Mouse (Mus musculus) cerebellum, adult (tissue): ENCODE measurements around the gene Aanat.
"Not testable (repeated sequence)": the region's sequence is repeated elsewhere in the genome, so short reads cannot be mapped to it uniquely, and the experiment has no call there.

Experiments used
- ATAC-seq: cut with Nextera tagmentation; 2 replicates; pipeline ENCODE4 v1.9.2; 2017; ENCODE audit warnings: mild to moderate bottlenecking, moderate library complexity, mixed read lengths; ENCODE audit not compliant: insufficient number of reproducible peaks, low FRiP score, low TSS enrichment

Gene Aanat

GRCm38 (mm10) chr11:116603339-116603738, 17.1 kb downstream of the Aanat start:
- no peak for ATAC-seq

- ATAC-seq = no peak
These were observed 17.9 kb downstream of the Aanat start for GRCm38 (mm10) chr11:116604097-116604496.

DNA sequence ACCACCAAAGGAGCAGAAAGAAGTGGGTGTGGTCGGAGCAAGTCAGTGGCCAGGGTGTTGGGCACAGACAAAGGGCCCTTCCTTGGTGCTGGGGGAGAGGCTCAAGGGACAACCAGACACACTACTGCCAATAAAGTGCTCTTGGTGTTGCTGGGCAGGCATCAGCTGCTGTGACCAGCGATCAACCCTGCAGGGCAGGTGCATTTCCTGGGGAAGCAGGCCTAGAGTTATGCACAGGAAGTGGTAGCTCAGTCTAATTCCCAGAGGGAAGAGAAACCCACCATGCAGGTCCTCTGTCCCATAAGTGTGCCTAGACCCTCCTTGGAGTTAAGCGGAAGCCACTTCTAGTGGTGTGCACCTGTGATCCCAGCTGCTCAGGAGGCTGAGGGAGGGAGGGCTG, 21.5 kb downstream of the Aanat start:
- no peak for ATAC-seq

GRCm38 (mm10) chr11:116609965-116610630, 23.9 kb downstream of the Aanat start:
- ATAC-seq = peak; percentile 78; the same call in 1 of the 2 replicates

- ATAC-seq = not testable (repeated sequence)
These were observed 24.9 kb downstream of the Aanat start for GRCm38 (mm10) chr11:116611168-116611567.

DNA sequence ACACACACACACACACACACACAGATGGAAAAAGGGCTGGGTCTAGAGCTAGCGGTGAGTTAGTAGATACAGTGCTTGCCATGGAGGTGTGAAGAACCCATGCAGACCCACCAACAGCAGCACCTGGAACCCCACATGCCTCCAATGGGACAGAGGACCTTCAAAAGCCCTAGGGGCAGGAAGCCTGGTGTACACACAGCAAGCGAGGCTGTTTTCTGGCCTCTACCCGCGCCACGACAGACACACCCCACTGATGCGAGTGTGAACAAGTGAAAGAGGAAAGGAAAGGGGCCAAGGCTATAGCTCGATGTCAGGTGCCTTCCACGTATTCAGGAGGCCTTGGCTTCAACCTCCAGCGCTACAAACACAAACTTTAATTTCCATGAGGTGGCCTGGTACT, 25.7 kb downstream of the Aanat start:
- ATAC-seq = no peak

DNA sequence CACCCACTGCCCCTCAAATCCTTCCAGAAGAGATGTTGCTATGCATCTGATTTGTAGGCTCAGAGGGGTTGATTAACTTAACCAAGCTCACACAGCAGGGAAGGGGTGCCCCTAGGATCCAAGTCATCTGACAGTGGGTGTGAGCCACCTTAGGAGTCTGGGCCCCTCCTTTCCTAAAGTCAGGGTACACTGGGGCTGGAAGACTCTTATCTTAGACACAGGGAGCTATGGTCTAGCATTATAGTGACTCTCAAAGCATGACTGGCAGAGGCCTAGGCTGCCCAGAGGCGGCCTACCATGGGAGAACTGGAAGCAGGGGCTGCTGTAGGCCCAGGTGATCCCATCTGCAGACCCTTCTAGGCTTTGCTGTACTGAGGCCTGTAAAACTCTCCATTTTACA, 26.3 kb downstream of the Aanat start:
- ATAC-seq = no peak

DNA sequence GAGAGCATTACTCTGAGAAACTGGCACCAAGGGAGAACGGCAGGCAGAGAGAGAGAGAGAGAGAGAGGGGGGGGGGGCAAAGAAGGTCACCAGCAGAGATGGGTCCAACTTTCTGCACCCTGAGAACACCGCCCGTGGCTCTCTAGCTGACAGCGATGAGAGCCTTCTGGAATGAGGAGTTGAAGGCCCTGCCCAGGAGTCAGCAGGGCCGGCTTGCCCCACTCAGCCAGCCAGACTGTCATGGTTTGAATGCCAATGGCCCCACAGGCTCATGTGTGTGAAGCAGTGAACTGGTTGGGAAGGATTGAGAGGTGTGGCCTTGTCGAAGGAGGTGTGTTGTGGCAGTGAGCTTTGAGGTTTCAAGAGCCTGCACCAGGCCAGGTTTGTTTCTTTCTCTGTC, 27.0 kb downstream of the Aanat start:
- no peak for ATAC-seq

- no peak for ATAC-seq
These were observed 29.7 kb downstream of the Aanat start for GRCm38 (mm10) chr11:116615735-116616437.

DNA sequence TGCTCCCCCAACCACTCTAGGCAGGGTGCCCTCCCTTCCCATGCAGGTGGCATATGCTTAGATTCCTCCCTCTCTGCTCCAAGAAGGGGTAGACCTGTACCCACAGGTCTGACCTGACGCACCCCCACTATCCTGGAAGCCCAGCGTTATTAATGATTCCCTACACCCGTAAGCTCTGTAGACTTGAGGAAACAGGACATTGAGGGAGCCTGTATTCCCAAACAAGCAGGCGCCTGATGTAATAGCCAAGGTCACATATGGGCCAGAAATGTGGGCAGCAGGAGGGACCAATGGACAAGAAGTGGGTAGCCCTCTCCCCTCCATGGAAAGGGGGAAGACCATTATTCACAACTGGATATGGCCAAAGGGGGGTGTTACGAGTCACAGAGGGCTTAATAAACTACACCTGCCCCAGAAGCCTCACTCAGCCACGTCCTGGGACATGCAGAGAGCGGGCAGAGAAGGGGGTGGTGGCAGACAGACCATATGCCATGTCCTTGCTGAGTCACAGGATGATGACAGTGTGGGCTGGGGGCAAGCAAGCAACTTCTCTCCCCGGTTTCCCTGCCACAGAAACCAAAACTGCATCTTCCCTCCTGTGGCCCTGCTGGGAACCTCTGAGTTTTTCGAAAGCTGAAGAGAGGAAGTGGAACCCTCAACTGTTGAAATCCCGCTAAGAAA, 30.3 kb downstream of the Aanat start:
- ATAC-seq = no peak

- no peak for ATAC-seq
These were observed 31.4 kb downstream of the Aanat start for GRCm38 (mm10) chr11:116617641-116618040.

DNA sequence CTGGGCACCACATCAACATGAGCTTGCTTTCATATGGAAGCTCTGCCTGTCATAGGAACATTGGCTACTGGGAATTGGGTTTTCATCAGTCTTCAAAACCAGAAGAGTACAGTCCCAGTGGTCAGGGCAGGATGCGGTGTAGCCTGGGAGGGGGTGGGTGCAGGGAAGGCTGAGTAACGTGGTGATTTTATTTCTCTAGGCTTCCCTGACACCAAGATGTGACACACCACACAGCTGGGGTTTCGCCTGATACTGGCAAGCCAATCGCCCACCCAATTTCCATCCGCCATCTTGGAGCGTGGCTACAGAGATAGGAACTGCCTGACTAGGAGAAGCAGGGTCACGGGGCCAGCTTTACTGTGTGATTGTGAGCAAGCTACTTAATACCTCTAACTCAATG, 32.4 kb downstream of the Aanat start:
- no peak for ATAC-seq

GRCm38 (mm10) chr11:116619156-116619555, 32.9 kb downstream of the Aanat start:
- no peak for ATAC-seq

GRCm38 (mm10) chr11:116619561-116619960, 33.3 kb downstream of the Aanat start:
- no peak for ATAC-seq

- no peak for ATAC-seq
These were observed 33.8 kb downstream of the Aanat start for GRCm38 (mm10) chr11:116620073-116620472.

DNA sequence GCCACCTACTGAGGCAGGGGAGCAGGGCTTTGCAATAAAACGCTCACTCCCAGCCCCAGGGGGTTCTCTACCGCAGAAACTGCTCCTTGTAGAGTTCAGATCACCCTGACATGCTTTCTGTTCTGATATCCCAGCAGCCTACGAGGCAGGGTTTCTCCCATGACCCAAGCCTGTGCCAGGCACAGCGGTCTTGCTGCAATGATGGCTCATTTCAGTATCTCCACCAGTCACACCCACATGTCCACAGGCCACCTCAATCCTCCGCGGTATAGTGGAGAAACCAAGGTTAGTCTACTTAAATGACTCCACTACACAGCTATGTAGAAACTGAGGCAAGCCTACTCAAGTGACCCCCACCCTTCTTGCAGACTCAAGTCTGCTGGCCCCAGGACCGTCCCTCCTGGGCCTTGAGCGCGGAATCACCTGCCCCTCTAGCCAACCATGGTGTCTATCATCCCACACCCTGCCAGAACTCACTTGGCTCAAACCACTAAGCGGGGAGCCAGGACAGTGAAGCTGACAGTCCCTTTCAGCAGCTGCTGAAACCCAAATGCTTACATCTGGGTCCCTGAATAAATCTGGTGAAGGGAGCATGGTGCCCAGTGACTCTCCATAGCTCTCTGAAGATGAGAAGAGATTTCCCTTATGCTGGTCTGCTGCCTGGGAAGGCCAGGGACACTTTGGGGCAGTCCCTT, 34.5 kb downstream of the Aanat start:
- no peak for ATAC-seq

GRCm38 (mm10) chr11:116621258-116621704, 35.0 kb downstream of the Aanat start:
- ATAC-seq = peak; percentile 70; the same call in 1 of the 2 replicates

DNA sequence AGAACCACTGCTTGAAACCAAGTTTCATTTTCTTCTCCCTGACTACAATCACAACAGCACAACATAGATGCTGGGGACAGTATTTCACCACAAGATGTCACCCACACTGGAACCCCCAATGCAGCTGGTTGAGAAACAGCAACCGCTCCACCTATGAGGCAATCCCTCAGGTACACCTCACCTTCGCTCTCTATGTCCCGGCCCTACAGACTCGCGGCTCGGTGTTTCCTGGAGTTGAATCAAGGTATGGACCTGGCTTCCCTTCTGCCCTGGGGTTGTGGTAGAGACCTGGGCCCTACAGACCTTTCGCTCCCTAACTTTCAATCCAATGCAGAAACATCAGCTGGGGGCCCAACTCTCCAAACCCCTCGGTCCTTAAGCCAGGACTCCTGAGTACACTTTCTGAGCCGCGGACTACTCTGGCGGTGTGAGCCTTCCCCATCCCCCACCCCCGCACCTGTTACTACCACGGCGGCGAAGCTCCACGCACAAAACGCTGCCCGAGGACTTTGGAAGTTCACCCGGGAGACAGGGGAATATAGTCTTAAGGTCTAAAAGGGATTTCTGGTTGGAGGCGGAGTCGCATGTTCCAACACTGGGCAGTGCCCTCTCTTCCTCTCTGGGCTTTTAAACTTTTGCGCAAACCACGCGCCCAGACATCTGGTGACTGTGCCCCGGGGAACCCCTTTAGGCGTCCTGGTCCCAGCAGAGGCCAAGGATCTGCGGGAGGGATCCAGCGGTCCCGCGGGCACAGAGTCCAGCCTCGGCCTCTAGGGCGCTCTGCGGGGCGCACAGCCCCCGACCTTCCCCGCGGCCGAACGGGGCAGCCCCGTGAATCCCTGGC, 37.3 kb downstream of the Aanat start:
- no peak for ATAC-seq

DNA sequence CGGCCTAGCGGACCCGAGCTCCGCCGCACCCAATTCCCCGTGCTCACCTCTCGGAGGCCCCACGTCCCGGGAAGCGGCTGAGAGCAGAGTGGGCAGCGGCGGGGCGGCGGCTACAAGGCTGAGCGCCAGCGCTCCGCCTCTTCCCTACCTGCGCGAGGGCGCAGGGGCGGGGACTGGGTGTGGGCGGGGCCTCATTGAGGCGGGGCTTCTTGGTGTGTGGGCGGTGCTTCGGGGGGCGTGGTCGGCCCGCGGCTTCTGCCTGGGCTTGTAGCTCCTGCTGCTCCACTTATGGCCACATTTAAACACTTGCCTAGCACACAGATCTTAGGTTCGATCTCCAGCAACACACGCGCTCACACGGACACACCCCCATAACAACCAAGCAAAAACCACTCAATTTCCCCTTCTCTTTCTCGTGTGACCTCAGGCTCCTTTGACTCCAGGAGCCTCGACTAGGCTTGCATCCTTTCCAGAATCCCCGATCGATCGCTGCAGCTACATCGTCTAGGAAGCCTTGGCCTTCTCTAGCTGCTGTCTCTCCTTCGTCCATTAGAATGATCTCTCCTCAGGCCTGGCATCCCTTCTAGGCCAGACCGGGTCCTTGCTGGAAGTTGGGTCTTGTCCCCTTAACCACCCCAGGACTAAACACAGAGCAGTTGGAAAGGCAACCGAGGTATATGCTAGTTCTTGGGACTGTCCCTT, 38.0 kb downstream of the Aanat start:
- no peak for ATAC-seq
